ENCODE assay signal across 34 mouse cellular contexts in the genomic region with DNA sequence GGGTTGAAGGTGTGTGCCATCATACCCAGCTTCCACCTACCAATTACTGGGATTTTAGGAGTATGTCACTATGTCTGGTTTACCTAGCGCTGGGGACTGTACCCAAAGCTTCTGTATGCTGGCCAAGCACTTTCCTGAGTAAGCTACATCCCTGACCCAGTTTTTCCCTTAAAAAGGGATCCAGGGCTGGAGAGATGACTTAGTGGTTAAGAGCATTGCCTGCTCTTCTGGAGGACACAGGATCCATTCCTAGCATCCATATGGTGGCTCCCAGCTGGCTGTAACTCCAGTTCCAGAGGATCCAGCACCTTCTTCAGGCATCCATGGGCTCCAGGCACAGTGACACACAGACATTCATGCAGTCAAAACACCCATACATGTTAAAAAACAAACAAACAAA. TPM values are rescaled to one million over a fixed set of nuclear protein-coding genes. Genes with fewer than 3 reads are reported as not detected.
"Had no signal": no experiment of that assay in that cellular context is flagged by ENCODE, and none has a peak within 500 bp of the region (broad histone marks: within the 10 kb centered on the region; RNA-seq: fewer than 3 reads in every experiment).

No protein-coding gene starts in this region.

- ATAC-seq: liver, embryonic 12.5 days; liver, postnatal 0 days; lung, postnatal 0 days; midbrain, embryonic 13.5 days; midbrain, embryonic 15.5 days; midbrain, embryonic 16.5 days had no signal

- DNase-seq: left cerebral cortex, postnatal 4 days; liver; liver, embryonic 13.5 days; liver, postnatal 0 days; lung, adult 18-20 months; lung, adult 2 months; lung, embryonic 14.5 days; lung, postnatal 10 days; lung, postnatal 14 days; lung, postnatal 36 days; lung, postnatal 4 days; midbrain, embryonic 14.5 days had no signal

RNA-seq across cellular contexts. Expression of gene Nkx1-2, which starts 47.1 kb away (rescaled TPM):
- total RNA-seq: left cerebral cortex, postnatal 10 days; left cerebral cortex, postnatal 14 days; left cerebral cortex, postnatal 25 days; left cerebral cortex, postnatal 4 days; liver, adult 2 months; megakaryocyte progenitor cell, adult 5-6 weeks; megakaryocyte, adult 5-6 weeks; megakaryocyte-erythroid progenitor cell, adult 5-6 weeks; monocyte, adult 5-6 weeks had no signal
- polyA plus RNA-seq: limb, embryonic 10.5 days; limb, embryonic 12.5 days; liver, adult 2 months; liver, embryonic 11.5 days; liver, embryonic 12.5 days; liver, embryonic 13.5 days; liver, embryonic 15.5 days; liver, embryonic 16.5 days; liver, postnatal 0 days; lung, adult 2 months; lung, embryonic 14.5 days; lung, embryonic 15.5 days; lung, embryonic 16.5 days; lung, postnatal 0 days; macrophage; myocyte had no signal
